Mouse (Mus musculus): Measurements from ENCODE around the gene Lbr. TPM values are rescaled to one million over a fixed set of nuclear protein-coding genes. Genes with fewer than 3 reads are reported as not detected.

The Lbr gene
- total RNA-seq (2021), result 10 to 100 TPM; 15.6 to 17.9 TPM
- long read RNA-seq, experiment 1, transcript Lbr-201 (14 exons, 3,510 nt), result major isoform, 15 of 19 reads
- long read RNA-seq, experiment 1, partial matches to known transcripts, result 1 of 19 reads
- long read RNA-seq, experiment 1, other reads (novel, unspliced or antisense), result 3 of 19 reads
- long read RNA-seq, experiment 2, transcript Lbr-201 (14 exons, 3,510 nt), result major isoform, 35 of 41 reads
- long read RNA-seq, experiment 2, partial matches to known transcripts, result 5 of 41 reads
- long read RNA-seq, experiment 2, other reads (novel, unspliced or antisense), result 1 of 41 reads

DNA sequence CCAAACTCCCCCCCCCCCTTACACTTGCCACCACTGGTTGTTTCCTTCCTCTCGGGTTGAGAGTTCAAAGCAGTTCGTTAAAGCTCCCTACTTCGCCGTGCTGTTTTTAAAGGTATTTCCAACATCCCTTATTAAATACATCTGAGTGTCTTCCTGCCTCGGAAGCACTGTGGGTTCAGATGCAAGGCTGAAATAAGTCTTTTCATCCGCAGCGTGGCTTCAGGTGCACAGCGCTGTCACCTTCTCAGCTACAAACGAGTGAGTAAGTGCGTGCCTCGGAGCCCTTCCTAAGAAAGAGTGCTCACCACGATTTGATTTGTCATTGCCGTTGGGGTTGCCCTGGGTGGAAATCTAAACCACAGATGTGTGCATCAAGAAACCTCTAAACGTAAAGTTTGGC, at the start of gene Lbr:
Lbr (minus strand) TSS at position 266 of the 400 bp plus-strand sequence.
- no peak for DNase-seq (ENCODE audit: low spot score in 2 of 2)

DNA sequence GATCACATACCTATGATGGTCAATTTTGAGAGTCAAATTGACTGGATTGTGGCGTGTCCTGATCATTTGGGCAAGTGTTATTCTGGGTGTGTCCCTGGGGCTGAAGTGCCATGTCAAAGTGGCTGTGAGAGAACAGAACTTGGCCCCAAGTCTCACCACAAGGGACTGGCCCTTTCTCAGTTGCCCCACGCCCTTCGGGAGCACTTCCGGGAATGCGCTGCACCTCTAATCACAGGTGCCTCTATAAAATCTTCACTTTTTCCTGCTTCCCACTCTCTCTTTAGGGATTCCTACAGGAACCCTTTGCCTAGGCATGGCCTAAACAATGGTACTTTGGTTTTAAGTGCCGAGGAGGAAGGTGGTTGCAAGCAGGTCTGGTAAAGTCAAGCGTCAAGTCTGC, 46.8 kb upstream of the Lbr start:
- no peak for DNase-seq (ENCODE audit: low spot score in 2 of 2)

DNA sequence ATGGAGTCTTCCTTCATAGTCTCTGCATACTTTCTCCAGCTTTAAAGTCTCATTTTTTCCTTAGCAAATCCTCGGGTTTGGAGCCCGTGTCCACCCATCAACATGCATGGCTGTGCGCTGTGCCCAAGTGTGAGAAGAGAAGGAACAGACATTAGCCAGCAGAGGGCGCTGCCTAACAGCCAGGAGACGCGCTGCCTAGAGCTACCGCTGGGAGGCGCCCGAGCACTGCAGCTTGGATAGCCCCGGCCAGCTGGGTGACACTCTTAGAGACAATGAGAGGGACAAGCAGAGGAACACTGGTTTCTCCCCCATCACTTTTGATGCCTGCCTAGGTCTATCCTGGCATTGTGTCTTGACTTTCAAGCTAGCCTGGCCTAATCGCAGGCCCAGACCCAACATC, 46.0 kb upstream of the Lbr start:
- DNase-seq (ENCODE audit: low spot score in 2 of 2), result peak; percentile 95

DNA sequence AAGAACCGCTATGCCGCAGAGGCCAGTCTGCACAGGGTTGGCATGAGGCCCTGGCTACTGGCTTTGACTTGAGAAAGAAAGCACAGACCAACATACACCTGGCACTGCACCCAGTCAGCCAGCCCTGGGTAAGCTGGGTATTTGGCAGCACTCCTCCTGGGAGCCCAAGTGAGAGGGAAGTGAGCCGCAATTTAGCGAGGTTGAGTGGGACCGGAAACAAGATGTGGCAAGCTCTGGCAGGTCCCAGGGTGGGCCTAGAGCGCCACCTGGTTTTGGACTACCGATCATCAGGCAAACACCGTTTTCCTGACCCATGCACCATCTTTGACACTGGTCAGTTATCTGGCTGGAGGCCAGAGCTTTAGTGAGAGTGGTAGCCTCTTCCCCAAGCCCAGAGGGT, 38.7 kb upstream of the Lbr start:
- peak; percentile 22 to 46 for DNase-seq (ENCODE audit: low spot score in 2 of 2)

DNA sequence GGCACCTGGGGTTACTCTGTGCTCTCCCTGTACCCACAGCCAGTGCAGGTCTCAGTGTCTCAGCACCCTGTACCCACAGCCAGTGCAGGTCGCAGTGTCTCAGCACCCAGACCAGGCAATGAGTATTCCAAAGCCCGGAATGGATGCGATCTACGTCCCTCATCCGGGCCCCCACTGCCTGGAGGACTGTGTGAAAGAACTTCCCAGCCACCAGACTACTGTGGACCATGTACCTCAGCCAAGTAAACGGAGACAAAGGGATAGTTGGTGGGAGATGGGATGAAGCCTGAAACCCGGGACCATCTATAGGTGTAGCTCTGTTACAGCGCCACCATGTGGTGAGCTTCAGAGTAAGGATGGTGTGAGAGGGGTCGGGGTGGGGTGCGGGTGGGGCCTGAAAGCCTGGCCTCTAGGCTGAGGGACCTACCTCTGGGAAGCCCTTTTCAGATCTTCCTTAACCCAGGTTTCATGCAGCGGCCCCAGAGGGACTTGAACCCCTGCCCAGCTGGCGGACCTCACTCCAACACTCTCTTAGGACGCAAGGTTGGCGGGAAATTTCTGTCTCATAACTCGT, 38.0 kb upstream of the Lbr start:
- no peak for DNase-seq (ENCODE audit: low spot score in 2 of 2)

DNA sequence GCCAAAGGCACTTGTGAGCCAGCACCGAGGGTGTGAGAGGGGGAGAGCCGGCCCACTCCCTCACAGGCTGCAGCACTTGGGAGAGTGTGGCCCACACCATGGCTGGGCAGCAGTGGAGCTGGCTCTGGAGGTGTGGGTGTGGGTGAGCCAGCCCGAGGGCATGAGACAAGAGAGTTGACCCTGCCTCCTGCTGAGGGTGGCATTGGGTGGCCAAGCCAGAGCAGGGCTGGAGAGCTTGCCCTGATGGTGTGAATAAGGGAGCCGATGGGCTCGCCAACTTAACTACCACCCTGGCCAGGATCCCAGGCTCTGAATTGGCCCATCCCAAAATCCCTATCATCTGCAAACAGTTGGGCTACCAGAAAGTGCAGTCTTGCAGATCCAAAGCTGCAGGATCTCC, 35.6 kb upstream of the Lbr start:
- no peak for DNase-seq (ENCODE audit: low spot score in 2 of 2)

DNA sequence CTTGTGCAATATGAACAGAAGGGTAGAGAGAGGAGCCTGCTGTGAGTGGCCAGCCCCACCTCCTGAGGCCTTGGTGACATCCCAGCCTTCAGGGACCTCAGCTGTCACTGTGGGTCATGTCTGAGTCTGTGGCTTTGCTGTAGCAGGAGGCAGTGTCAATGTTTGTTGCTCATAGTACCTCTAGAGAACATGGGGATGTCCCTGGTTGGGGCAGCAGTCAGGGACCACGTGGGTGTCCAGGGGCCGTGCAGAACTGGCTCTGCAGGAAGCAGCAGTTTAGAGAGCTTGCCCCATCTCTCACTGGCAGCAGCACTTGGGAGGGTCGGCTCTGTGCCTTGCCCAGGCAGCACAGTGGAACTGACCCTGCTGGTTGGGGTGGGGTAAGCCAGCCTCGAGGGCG, 34.2 kb upstream of the Lbr start:
- no peak for DNase-seq (ENCODE audit: low spot score in 2 of 2)

DNA sequence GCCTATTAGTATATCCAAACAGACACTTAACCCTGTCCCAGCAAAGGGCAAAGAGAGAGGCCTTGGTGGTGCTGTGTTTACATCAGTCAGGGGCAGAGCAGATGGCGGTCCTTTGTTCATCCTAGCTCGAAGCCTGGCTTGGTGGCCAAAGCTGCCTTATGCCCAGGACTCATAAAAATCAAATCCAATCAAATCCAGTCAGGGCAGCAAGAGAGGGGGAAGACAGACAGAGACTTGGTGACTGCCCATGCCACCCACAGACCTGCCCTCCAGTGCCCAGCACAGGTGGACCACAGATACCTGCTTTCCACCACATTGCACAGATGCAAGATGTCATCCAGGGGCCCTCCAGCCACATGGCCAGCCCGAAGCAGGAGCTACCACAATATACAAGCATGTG, 33.8 kb upstream of the Lbr start:
- no peak for DNase-seq (ENCODE audit: low spot score in 2 of 2)

DNA sequence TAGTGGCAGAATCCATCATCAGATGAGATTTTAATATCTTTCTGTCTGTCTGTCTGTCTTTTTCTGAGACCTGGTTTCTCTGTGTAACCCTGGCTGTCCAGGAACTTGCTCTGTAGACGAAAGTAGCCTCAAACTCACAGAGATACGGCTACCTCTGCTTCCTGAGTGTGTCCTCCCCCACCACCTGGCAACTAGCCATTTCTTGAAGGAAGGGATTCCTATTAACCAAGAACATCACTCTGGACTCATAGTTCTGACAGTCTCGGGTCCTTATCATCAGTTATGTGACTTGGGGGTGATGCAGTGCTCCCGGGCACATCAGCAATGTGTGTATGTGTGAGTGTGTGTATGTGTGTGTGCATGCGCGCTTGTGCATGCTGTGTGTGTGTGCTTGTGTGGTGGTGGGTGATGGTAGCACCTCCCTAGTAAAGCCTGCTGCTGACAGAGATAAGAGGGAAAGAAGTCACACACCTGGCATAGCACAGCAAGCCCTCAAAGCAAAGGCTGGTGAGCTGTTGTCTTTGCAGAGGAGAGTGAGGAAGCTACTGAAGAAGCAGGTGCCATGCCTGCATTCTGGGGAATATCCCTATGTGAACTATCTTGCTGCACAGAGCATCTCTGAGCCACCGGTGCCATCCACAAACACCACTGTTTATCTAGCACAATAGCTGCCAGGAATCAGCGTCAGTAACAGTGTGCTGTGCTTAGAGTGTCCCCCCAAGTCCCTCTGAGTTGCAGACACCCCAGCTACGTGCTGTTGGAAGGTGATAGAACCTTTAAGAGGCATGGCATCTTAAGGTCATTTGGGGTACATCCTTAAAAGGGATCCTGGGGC, 30.5 kb upstream of the Lbr start:
- no peak for DNase-seq (ENCODE audit: low spot score in 2 of 2)

DNA sequence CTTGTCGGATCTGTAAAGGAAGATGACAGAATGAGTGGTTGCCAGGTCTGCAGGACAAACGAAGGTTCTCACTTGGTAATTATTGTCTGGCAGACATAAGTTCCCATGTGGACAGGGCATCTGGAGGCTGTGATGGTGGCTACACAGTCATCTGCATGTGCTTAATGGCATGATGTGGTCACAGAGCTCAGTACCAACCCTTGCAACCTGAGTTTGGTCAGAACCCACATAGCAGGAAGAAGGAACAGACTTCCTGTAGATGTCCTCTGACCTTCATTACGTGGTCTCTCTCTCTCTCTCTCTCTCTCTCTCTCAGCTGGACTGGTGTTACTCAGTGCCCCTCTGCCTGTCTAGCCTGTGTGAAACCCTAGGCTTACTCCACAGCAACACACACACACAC, 29.8 kb upstream of the Lbr start:
- DNase-seq (ENCODE audit: low spot score in 2 of 2), result no peak

DNA sequence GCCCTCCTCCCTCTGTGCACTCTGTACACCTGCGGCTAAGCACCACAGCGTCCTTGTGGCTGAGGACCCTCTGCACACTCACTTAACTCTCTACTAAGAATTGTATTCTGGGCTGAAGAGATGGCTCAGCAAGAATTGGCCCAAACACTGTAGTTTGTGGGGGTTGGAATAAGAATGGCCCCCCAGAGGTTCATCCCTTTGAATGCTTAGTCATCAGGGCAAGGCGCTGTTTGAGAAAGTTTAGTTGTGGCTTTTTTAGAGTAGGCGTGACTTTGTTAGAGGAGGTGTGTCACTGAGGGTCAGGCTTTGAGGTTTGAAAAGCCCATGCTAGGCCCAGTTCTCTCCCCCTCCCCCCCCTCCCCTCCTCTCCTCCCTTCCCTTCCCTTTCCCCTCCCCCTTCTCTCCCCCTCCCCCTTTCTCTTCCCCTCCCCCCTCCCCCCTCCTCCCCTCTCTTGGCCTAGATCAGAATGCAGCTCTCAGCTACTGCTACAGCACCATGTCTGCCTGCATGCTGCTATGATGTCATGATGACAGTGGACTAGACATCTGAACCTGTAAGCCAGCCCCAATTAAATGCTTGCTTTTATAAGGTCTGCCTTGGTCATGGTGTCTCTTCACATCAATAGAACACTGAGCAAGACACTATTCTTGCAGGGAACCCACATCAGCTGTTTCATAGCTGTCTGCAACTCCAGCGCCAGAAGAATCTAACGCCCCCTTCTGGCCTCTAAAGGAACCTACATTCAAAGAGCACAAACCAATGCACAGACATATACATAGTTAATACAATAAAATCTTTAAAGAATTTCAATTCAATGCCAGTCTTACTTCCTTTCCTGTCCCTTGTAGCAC, 23.8 kb upstream of the Lbr start:
- no peak for DNase-seq (ENCODE audit: low spot score in 2 of 2)

DNA sequence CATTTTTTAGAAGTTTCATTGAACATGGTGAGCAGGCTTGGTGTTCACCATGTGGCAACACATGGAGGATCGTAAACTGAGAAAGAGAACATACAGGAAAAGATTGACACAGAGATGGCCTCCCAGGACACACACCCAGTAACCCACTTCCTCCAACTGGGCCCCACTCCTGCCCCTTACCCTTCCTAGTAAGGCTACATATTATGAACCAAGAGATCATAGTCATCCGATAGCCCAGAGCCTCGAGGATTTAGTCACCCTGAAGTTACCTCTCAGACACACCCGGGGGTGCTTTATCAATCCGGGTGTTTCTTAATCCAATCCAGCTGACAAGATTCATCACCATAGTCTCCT, 23.0 kb upstream of the Lbr start:
- no peak for DNase-seq (ENCODE audit: low spot score in 2 of 2)

DNA sequence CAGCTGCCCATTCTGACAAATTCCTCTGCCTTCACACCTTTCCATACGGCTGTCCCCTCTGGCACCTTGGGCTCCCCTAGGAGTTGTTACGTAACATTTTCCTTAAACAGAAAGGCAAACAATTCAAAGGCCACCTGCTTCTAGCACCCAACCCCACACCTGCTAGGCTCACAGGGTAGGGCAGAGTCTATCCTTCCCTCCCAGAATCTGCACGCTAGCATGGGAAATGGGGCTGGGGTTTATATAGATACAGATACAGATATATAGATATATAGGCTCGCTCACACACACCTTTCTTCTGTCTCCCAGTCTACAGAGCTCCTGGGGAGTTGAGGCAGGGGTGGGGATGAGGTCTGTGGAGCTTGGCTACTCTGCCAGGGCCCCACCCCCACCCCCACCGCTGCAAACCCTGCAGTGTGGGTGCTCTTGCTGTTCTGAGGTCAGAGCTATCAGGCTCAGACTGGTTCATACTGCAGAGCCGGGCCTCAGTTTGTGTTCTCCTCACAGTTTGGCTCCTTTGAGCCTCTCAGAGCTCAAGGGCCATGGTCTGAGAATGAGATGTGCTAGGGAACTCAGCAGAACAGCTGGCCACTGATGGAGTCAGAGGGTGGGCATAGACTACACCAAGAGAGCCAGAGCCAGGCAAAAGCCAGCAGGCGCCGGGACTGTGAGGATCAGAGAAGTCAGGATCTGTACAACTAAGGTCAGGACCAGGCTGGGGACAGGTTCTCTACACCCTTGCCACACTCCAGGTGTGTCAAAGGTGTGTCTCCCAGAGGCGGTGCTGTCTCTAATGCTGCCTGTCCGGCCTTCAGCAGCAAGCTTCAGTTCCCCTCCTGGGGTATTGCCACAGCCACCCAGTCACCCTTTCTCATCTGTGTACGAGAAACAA, 22.4 kb upstream of the Lbr start:
- no peak for DNase-seq (ENCODE audit: low spot score in 2 of 2)

DNA sequence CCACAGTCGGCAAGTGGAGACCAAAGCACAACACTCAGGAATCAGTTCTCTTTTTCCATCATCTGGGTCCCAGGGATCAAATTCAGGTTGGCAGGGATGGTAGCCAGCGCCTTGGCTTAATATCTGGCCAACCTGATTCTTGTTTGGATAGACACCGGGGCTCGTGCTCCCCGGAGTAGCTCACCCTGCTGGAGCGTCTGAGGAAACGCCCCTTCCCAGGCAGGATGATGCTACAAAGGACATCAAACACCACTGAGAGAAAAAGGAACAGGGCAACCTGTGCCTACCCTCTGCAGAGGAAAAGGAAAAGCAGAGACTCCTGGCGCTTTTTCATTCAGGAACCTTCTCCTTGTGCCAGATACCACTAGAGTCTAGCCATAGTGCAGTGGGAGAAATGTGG, 20.6 kb upstream of the Lbr start:
- no peak for DNase-seq (ENCODE audit: low spot score in 2 of 2)

DNA sequence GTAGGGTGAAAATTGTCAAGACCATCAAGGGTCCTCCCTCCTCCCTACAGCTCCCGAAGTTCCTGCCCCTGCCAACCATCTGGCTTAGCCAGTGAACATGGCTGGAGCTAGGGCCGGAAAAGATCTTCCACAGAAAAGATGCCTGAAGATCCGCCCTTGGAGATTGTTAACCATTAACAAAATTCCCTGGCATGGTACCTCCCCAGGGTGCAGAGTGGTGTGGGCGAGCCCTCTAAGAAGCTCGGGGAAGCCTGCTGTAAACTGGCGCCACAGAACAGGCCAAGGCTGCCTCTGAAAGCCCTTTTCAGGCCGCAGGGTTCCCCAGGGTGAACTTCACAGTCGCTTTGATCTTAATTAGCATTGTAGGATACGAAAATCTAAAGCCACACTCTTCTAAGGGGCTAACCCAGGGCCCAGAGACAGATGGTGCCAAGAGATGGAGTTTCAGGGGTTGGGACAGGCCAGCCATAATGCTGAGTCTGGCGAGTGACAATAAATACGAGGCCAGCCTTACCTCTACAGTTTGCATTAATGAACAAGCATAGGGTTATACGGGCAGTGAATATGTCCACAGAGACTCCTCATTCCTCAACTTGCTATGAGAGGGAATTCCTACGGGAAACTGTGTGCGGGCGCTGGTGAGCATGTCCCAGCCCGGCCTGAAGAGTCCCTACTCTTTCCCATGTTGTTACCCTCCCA, 20.0 kb upstream of the Lbr start:
- no peak for DNase-seq (ENCODE audit: low spot score in 2 of 2)

DNA sequence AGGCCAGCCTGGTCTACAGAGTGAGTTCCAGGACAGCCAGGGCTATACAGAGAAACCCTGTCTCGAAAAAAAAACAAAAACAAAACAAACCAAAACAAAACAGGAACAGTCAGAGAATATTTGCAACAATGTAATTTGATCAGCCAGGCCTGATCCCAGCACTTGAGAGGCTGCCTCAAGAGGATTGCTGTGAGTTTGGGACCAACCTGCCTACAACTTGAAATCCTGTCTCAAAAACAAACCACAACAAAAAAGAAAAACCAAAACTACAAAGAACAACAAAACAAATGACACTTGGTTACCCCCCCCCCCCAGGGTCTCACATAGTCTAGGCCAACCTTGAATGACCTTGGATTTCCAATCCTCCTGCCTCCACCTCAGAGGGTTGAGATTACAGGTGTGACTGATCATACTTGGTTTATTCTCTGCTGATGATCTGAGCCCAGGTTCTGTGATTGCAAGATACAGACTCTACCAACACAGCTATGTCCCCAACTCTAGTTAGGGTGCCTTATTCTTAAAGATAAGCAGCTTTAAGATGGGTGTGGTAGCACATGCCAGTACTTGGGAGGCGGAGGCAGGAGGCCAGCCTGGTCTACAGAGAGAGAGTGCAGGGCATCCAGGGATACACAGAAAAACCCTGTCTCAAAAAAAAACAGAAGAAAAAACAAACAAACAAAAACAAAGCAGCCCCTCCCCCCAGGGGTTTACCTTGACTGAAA, 18.5 kb upstream of the Lbr start:
- no peak for DNase-seq (ENCODE audit: low spot score in 2 of 2)

DNA sequence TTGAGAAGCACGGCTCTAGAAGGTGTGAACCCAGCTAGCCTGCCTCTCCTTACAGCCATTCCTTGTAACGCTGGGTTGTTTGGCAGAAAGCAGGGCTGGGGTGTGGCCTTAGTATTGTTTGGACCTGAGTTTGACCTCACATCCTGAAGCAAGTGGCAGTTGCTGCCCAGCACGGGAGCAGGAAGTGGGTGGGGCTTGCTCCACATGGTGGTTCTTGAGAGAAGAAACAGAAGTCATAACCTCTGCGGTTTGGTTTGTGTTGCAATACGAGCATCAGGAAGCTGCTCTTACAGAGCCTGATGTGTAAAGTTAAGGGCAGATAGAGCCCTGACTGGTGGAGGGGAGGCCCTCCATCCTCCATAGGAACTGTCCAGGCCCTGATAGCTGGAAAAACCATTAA, 17.8 kb upstream of the Lbr start:
- peak; percentile 14 to 51 for DNase-seq (ENCODE audit: low spot score in 2 of 2)

DNA sequence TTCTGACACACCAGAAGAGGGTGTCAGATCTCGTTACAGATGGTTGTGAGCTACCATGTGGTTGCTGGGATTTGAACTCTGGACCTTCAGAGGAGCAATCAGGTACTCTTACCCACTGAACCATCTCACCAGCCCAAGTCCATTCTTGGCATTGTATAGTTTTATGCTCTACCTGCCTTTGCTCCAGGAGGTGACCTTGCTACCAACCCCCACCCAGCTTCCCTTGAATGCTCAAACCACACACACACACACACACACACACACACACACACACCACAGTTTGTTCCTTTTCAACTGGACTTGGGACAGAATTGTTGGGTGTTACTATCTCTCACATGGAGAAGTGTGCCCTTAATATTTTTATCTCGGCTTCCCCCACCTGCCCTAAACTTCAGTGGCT, 13.5 kb upstream of the Lbr start:
- DNase-seq (ENCODE audit: low spot score in 2 of 2), result no peak

DNA sequence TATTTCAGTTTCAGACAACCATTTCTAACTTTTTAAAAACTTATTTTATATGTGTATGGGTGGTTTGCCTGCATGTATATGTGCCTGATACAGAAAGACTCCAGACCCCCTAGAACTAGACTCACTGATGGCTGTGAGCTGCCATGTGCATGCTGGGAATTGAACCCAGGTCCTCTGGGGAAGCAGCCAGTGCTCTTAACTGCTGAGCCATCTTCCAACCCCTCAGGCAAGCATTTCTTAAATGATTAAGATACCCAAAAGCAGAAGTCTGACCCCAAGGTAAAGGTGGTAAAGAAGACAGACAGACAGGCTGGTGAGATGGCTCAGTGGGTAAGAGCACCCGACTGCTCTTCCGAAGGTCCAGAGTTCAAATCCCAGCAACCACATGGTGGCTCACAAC, 12.0 kb upstream of the Lbr start:
- DNase-seq (ENCODE audit: low spot score in 2 of 2), result no peak

Measured in adrenal gland, adult 18-20 months (tissue).